Mouse (Mus musculus): ENCODE measurements around the gene Ccdc153. TPM values are rescaled to one million over a fixed set of nuclear protein-coding genes. Genes with fewer than 3 reads are reported as not detected.

Ccdc153 gene
- total and polyA plus RNA-seq, 3 experiments, result not detected

DNA sequence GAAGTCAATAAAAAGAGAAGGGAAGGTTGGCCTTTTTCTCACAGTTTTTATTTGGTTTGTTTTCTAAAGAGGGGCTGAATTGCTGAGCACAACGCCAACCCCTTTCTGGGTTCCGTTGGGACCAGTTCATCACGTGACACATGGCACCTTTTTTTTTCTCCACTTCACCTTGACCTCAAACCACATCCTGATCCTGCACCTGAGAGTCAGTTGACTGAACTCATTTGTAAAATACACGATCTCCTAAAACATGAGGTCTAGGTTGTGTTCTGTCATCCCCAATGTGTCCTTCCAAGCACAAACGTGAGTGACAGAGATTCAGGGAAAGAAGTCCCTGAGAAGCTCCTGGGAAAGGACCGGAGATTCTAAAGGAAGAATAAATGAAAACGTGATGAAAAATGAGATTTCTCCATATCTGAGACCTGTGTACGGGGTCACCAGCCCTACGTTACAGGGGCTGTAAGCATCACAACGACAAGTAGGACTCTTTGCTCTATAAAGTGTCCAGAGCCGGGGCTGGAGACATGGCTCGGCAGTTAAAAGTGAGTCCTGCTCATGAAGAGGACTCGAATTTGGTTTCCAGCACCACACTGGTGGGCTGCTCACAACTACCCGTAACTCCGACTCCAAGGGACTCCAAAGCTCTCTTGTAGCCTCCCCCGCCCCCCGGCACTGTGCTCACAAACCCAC is 1.8 kb upstream of the Ccdc153 start:
- Histone ChIP-seq H3K4me2 (ENCODE audit: insufficient read depth, low read depth, poor library complexity, severe bottlenecking) (no peak overlapping the region), H3K9ac (ENCODE audit: insufficient read depth, low read depth) (no peak overlapping the region), H3K36me3 (replicated peaks in 1 of 2; ENCODE audit: control insufficient read depth in 1 of 2, insufficient read depth in 1 of 2, low read length in 1 of 2) (no peaks in the 10 kb centered on the region), H3K27ac (ENCODE audit: insufficient read depth, low read depth) (no peak overlapping the region), H3K27me3 (replicated peaks) (no peaks in the 10 kb centered on the region), H3K4me3 (replicated peaks in 1 of 3; ENCODE audit: low read depth in 2 of 3, low read length in 2 of 3, poor library complexity in 1 of 3) (no peak overlapping the region), H3K9me3 (replicated peaks; ENCODE audit: low read length) (no peaks in the 10 kb centered on the region), H3K79me2 (replicated peaks; ENCODE audit: control insufficient read depth, extremely low read depth, insufficient read depth, poor library complexity, severe bottlenecking) (no peaks in the 10 kb centered on the region), H3K4me1 (ENCODE audit: control insufficient read depth in 1 of 2, insufficient read depth in 2 of 2) (peaks cover 6 to 45% of the 10 kb centered on the region in 2 experiments; a peak in 3 of 4 replicates)
- DNase-seq (ENCODE audit: extremely low read depth), result no peak
- dilution Hi-C loops (cut with MboI; ENCODE audit: extremely low pct_ligation_motif_present, extremely low pct_unique_long_range_greater_than_20kb, low sequenced_read_pairs), result no loop called here
- in situ Hi-C loops (cut with MboI; ENCODE audit: low pct_ligation_motif_present, low pct_unique_long_range_greater_than_20kb, low sequenced_read_pairs), result loop anchor here (10.0 kb wide), 1 partner anchor 54 kb away; no protein-coding TSS in a partner anchor
- TF ChIP-seq USF2 (conservative IDR thresholded peaks at IDR 0.05; ENCODE audit: low read depth, low read length) (peak; percentile 60), BHLHE40 (IDR thresholded peaks at IDR 0.05; ENCODE audit: low read depth, low read length) (peak; percentile 72), E2F4 (IDR thresholded peaks at IDR 0.05; ENCODE audit: insufficient replicate concordance, low read depth, low read length) (no peak), CTCF (conservative IDR thresholded peaks at IDR 0.05 in 1 of 2, IDR thresholded peaks at IDR 0.05 in 1 of 2; ENCODE audit: low read depth in 2 of 2, low read length in 2 of 2) (no peak), USF1 (IDR thresholded peaks at IDR 0.05; ENCODE audit: low read depth, low read length) (peak; percentile 55), ZNF384 (IDR thresholded peaks at IDR 0.05; ENCODE audit: low read depth, low read length) (peak; percentile 54)

DNA sequence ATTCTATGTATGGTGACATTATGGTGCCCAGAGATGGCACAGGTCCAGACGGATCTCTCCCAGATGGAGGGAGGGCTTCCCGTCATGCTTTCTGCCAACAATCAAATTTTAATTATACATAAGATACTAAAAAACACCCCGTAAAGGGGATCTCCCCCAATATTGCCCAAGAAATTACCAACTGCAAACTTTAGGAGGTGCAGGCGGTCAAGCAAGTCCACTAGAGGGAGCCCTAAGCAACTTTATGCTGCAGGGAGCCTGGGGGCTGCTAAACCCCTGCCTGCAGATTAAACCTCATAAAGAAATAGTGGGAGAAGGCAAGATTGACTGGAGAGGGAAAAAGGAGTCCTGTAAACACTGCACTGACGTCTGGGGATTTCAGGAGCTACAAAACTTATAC is 1.0 kb upstream of the Ccdc153 start:
- dilution Hi-C loops (cut with MboI; ENCODE audit: extremely low pct_ligation_motif_present, extremely low pct_unique_long_range_greater_than_20kb, low sequenced_read_pairs), result no loop called here
- 0 out of 2 replicates have a peak, but pooled peaks have one; percentile 14 for TF ChIP-seq BHLHE40 (IDR thresholded peaks at IDR 0.05; ENCODE audit: low read depth, low read length)
- TF ChIP-seq SMC3 (IDR thresholded peaks at IDR 0.05; ENCODE audit: low read depth, low read length), result peak; percentile 67
- TF ChIP-seq RAD21 (IDR thresholded peaks at IDR 0.05; ENCODE audit: low read depth, low read length), result peak; percentile 63
- TF ChIP-seq UBTF (IDR thresholded peaks at IDR 0.05; ENCODE audit: low read depth, low read length), result no peak
- peak; percentile 66 to 84 for TF ChIP-seq CTCF (conservative IDR thresholded peaks at IDR 0.05 in 1 of 2, IDR thresholded peaks at IDR 0.05 in 1 of 2; ENCODE audit: low read depth in 2 of 2, low read length in 2 of 2)
- no peak for TF ChIP-seq TBP (conservative IDR thresholded peaks at IDR 0.05; ENCODE audit: low read depth, low read length)
- peak; percentile 68; the same call in 1 of the 2 replicates for TF ChIP-seq MAZ (IDR thresholded peaks at IDR 0.05; ENCODE audit: low read depth, low read length)
- TF ChIP-seq KAT2A (IDR thresholded peaks at IDR 0.05; ENCODE audit: insufficient replicate concordance, low read length), result no peak
- H3K4me1 ChIP-seq (ENCODE audit: control insufficient read depth in 1 of 2, insufficient read depth in 2 of 2), result peaks cover 6 to 45% of the 10 kb centered on the region in 2 experiments; a peak in 3 of 4 replicates

More for the DNA sequence above, 1.0 kb upstream of the Ccdc153 start:
- H3K9me3 ChIP-seq (replicated peaks; ENCODE audit: low read length), result no peaks in the 10 kb centered on the region
- H3K4me2 ChIP-seq (ENCODE audit: insufficient read depth, low read depth, poor library complexity, severe bottlenecking), result no peak overlapping the region
- H3K36me3 ChIP-seq (replicated peaks in 1 of 2; ENCODE audit: control insufficient read depth in 1 of 2, insufficient read depth in 1 of 2, low read length in 1 of 2), result no peaks in the 10 kb centered on the region
- no peaks in the 10 kb centered on the region for H3K27me3 ChIP-seq (replicated peaks)
- DNase-seq (ENCODE audit: extremely low read depth), result peak; percentile 58
- no peak overlapping the region for H3K4me3 ChIP-seq (replicated peaks in 1 of 3; ENCODE audit: low read depth in 2 of 3, low read length in 2 of 3, poor library complexity in 1 of 3)
- H3K27ac ChIP-seq (ENCODE audit: insufficient read depth, low read depth), result no peak overlapping the region
- in situ Hi-C loops (cut with MboI; ENCODE audit: low pct_ligation_motif_present, low pct_unique_long_range_greater_than_20kb, low sequenced_read_pairs), result loop anchor here (10.0 kb wide), 1 partner anchor 55 kb away; no protein-coding TSS in a partner anchor
- no peak overlapping the region for H3K9ac ChIP-seq (ENCODE audit: insufficient read depth, low read depth)
- no peaks in the 10 kb centered on the region for H3K79me2 ChIP-seq (replicated peaks; ENCODE audit: control insufficient read depth, extremely low read depth, insufficient read depth, poor library complexity, severe bottlenecking)
